Mouse (Mus musculus) intestine, postnatal 0 days (tissue): ENCODE measurements around the gene Rab8a. TPM values are rescaled to one million over a fixed set of nuclear protein-coding genes. Genes with fewer than 3 reads are reported as not detected.
A peak's percentile ranks its signal among the peaks of the same experiment; 100 is the strongest.

Experiments used
- ATAC-seq: fragments of 200-750 bp; cut with Nextera tagmentation; 2 replicates; pipeline ENCODE4 v1.8.0; 2017; ENCODE audit warnings: mild to moderate bottlenecking, moderate TSS enrichment, moderate library complexity
- H3K27ac ChIP-seq: fragments of 300-500 bp; sonication (generic); 2 replicates; pipeline ENCODE4 v1.5.1; 2014; ENCODE audit warnings: mild to moderate bottlenecking, low read depth, low read length, moderate library complexity
- H3K27me3 ChIP-seq: fragments of 300-500 bp; sonication (generic); replicated peaks from 2 replicates; pipeline ENCODE4 v1.6.1; 2014; ENCODE audit warnings: low read length, mixed read lengths; ENCODE audit not compliant: control insufficient read depth, insufficient read depth
- H3K36me3 ChIP-seq: fragments of 300-500 bp; sonication (generic); 2 replicates; pipeline ENCODE4 v1.6.1; 2014; ENCODE audit warnings: mild to moderate bottlenecking, moderate library complexity; ENCODE audit not compliant: control insufficient read depth, insufficient read depth
- H3K4me1 ChIP-seq: fragments of 300-500 bp; sonication (generic); replicated peaks from 2 replicates; pipeline ENCODE4 v1.6.1; 2014; ENCODE audit warnings: antibody characterized with exemption, low read length, mixed read lengths; ENCODE audit not compliant: control insufficient read depth, insufficient read depth
- H3K4me2 ChIP-seq: fragments of 300-500 bp; sonication (generic); replicated peaks from 2 replicates; pipeline ENCODE4 v1.6.1; 2014; ENCODE audit warnings: low read depth, mild to moderate bottlenecking, moderate library complexity
- H3K4me3 ChIP-seq: fragments of 300-500 bp; sonication (generic); 2 replicates; pipeline ENCODE4 v1.5.1; 2014; ENCODE audit warnings: low read depth, low read length
- H3K9ac ChIP-seq: fragments of 300-500 bp; sonication (generic); 2 replicates; pipeline ENCODE4 v1.6.1; 2014; ENCODE audit warnings: mild to moderate bottlenecking, low read depth, low read length
- H3K9me3 ChIP-seq: fragments of 300-500 bp; sonication (generic); 2 replicates; pipeline ENCODE4 v1.6.1; 2016; ENCODE audit warnings: mixed run types; ENCODE audit not compliant: control insufficient read depth
- CTCF ChIP-seq: sonication (generic); IDR thresholded peaks from 2 replicates; pipeline ENCODE4 v1.5.1; 2016; ENCODE audit warnings: low read depth, mild to moderate bottlenecking, control low read depth, antibody characterized with exemption, moderate library complexity
- WGBS: fragments of 180-500 bp; shearing (Covaris S2); extraction: QIAGEN DNeasy Blood & Tissue Kit; methylation state at CpG from one replicate; pipeline ENCODE4 v1.1.7; 2014; 5-methylcytosine and 5-hydroxymethylcytosine counted together
- polyA plus RNA-seq: library from polyadenylated mRNA; unstranded; fragments of >200 nt; fragmentation: Nextera tagmentation; extraction: Ambion mirVana; gene quantifications from 2 replicates; pipeline ENCODE4 v1.2.1, GENCODE M21; 2015

Rab8a gene
- polyA plus RNA-seq, 1 experiment from 2014 or later: 177 TPM

GRCm38 (mm10) chr8:72127834-72128233 is 33.2 kb upstream of the Rab8a start:
- no peak overlapping the region for H3K27ac ChIP-seq
- H3K9me3 ChIP-seq: no peaks in the 10 kb centered on the region
- no peaks in the 10 kb centered on the region for H3K36me3 ChIP-seq
- no peak overlapping the region for H3K4me3 ChIP-seq
- TF ChIP-seq CTCF: no peak
- no peaks in the 10 kb centered on the region for H3K4me1 ChIP-seq
- ATAC-seq: no peak; the same call in 1 of the 2 replicates
- no peak overlapping the region for H3K9ac ChIP-seq
- H3K4me2 ChIP-seq: no peak overlapping the region
- no peaks in the 10 kb centered on the region for H3K27me3 ChIP-seq
- 24% methylated on average over 1 of the region's 1 CpGs for WGBS

- 75% methylated on average over 2 of the region's 2 CpGs for WGBS
- no peak for TF ChIP-seq CTCF
- Histone ChIP-seq H3K9me3 (no peaks in the 10 kb centered on the region), H3K36me3 (no peaks in the 10 kb centered on the region), H3K27me3 (no peaks in the 10 kb centered on the region), H3K4me2 (no peak overlapping the region), H3K4me1 (no peaks in the 10 kb centered on the region), H3K9ac (no peak overlapping the region), H3K4me3 (no peak overlapping the region), H3K27ac (no peak overlapping the region; the same call in 1 of the 2 replicates)
- no peak for ATAC-seq
Measured at GRCm38 (mm10) chr8:72131251-72131650, 29.7 kb upstream of the Rab8a start.

- no peak for TF ChIP-seq CTCF
- 0 out of 2 replicates have a peak overlapping the region, but pooled peaks have one; percentile 0 for H3K27ac ChIP-seq
- no peak overlapping the region for H3K4me3 ChIP-seq
- no peak for ATAC-seq
- no peak overlapping the region for H3K9ac ChIP-seq
- no peaks in the 10 kb centered on the region for H3K36me3 ChIP-seq
- H3K4me1 ChIP-seq: no peaks in the 10 kb centered on the region
- no peak overlapping the region for H3K4me2 ChIP-seq
- 60% methylated on average over 2 of the region's 2 CpGs for WGBS
- no peaks in the 10 kb centered on the region for H3K27me3 ChIP-seq
- H3K9me3 ChIP-seq: no peaks in the 10 kb centered on the region
Measured at GRCm38 (mm10) chr8:72131901-72132300, 29.1 kb upstream of the Rab8a start.

GRCm38 (mm10) chr8:72132417-72132816 is 28.6 kb upstream of the Rab8a start:
- no peaks in the 10 kb centered on the region for H3K9me3 ChIP-seq
- 83% methylated on average over 1 of the region's 1 CpGs for WGBS
- no peak overlapping the region for H3K27ac ChIP-seq
- TF ChIP-seq CTCF: no peak
- H3K9ac ChIP-seq: no peak overlapping the region
- H3K4me1 ChIP-seq: 0 out of 2 replicates have a peak, but pooled peaks cover under 1% of the 10 kb centered on the region
- no peak overlapping the region for H3K4me3 ChIP-seq
- no peaks in the 10 kb centered on the region for H3K27me3 ChIP-seq
- no peaks in the 10 kb centered on the region for H3K36me3 ChIP-seq
- no peak for ATAC-seq
- no peak overlapping the region for H3K4me2 ChIP-seq

- TF ChIP-seq CTCF: no peak
- WGBS: 76% methylated on average over 1 of the region's 1 CpGs
- ATAC-seq: no peak
- Histone ChIP-seq H3K27ac (no peak overlapping the region), H3K4me2 (no peak overlapping the region), H3K36me3 (no peaks in the 10 kb centered on the region), H3K9me3 (no peaks in the 10 kb centered on the region), H3K4me1 (0 out of 2 replicates have a peak, but pooled peaks cover 3% of the 10 kb centered on the region), H3K27me3 (no peaks in the 10 kb centered on the region), H3K9ac (no peak overlapping the region), H3K4me3 (no peak overlapping the region)
Measured at GRCm38 (mm10) chr8:72132891-72133290, 28.1 kb upstream of the Rab8a start.

GRCm38 (mm10) chr8:72133507-72133906 is 27.5 kb upstream of the Rab8a start:
- H3K9ac ChIP-seq: no peak overlapping the region
- no peaks in the 10 kb centered on the region for H3K27me3 ChIP-seq
- WGBS: 43% methylated on average over 1 of the region's 1 CpGs
- H3K4me3 ChIP-seq: no peak overlapping the region
- H3K27ac ChIP-seq: no peak overlapping the region
- H3K9me3 ChIP-seq: no peaks in the 10 kb centered on the region
- no peak overlapping the region for H3K4me2 ChIP-seq
- no peak for TF ChIP-seq CTCF
- H3K36me3 ChIP-seq: 0 out of 2 replicates have a peak, but pooled peaks cover 2% of the 10 kb centered on the region
- H3K4me1 ChIP-seq: 0 out of 2 replicates have a peak, but pooled peaks cover 3% of the 10 kb centered on the region
- no peak for ATAC-seq
